Mouse (Mus musculus): ENCODE measurements around the gene St3gal3.

DNA sequence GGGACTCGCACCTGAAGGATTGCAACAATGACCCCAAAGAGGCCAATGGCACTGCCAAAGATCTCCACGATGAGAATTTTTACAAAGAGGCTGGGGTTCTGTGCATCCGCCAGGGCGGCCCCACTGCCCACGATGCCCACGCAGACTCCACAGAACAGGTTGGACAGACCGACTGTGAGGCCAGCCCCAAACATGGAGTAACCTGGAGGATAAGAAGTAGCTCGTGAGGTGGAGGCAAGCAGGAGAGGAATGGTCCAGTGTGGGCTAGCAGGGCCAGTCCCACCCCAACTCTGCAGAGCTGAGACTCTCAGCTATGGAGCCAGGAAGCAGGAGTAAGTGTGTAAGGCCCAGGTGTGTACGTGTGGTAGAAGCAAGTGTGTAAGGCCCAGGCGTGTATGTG, 249.6 kb downstream of the St3gal3 start:
- TF ChIP-seq CTCF (IDR thresholded peaks at IDR 0.05; ENCODE audit: low read depth, low read length): no peak
- TF ChIP-seq GATA1 (IDR thresholded peaks at IDR 0.05; ENCODE audit: borderline replicate concordance, low read length): no peak
- no peak for TF ChIP-seq POLR2AphosphoS5 (IDR thresholded peaks at IDR 0.05; ENCODE audit: insufficient replicate concordance, low read depth, low read length)

Measured in G1E (cell line).